ENCODE assay signal across 8 mouse cellular contexts in the genomic region with DNA sequence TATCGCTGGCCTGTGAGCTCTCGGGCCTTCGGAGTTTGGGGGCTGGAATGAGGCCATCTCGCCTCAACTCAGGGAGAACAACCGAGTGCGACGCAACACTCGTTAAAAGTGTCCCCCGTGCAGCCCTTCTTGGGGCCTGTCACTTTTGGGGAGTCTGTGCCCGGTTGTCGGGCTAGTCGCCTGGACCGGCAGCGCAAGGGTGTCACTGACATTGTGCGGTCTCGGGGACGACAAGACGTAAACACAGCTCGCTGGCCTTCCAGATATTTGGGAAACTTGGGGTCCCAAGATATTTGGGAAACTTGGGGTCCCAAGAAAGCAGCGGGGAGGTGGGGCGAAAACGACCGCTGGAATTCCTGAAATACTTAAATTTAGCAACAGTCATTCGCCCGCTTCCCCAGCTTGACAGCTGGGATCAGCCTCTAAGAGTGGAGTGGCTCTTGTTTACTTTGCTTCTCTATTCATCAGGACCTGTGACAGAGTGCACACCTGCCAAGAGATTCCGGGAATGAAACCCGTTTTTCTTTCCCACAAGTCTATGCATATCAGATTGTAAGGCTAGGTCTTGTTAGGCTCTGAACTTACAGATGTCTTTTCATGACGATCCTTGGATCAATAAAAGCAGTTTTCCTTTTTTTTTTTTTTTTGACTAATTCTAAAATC. TPM values are rescaled to one million over a fixed set of nuclear protein-coding genes. Genes with fewer than 3 reads are reported as not detected.
DNase-seq lines count a peak whose midpoint lies in the region; ATAC-seq and TF ChIP-seq lines count a peak whose summit lies in the region.

No protein-coding gene starts in this region.

- no peak for TF ChIP-seq POLR2A in CH12.LX (IDR thresholded peaks at IDR 0.05; ENCODE audit: low read depth, low read length)

- no peak for TF ChIP-seq RAD21 in CH12.LX (IDR thresholded peaks at IDR 0.05; ENCODE audit: low read depth, low read length)

- peaks cover 3% of the 10 kb centered on the region for H3K9me3 ChIP-seq in CH12.LX (replicated peaks; ENCODE audit: low read length)
- H3K9me3 ChIP-seq in liver, embryonic 11.5 days (ENCODE audit: control insufficient read depth, low read length), result no peaks in the 10 kb centered on the region
- no peaks in the 10 kb centered on the region for H3K9me3 ChIP-seq in neural tube, embryonic 13.5 days

- in situ Hi-C loops in CH12.LX (cut with MboI; ENCODE audit: low pct_ligation_motif_present, low pct_unique_long_range_greater_than_20kb, low sequenced_read_pairs), result no loop called here

- peak; percentile 15 for ATAC-seq in granulocyte monocyte progenitor cell, adult 5-6 weeks (replicated peaks; ENCODE audit: poor library complexity, severe bottlenecking)
- ATAC-seq in liver, embryonic 11.5 days (replicated peaks; ENCODE audit: low FRiP score), result peak; percentile 38
- no peak for ATAC-seq in neural tube, embryonic 13.5 days (ENCODE audit: low read depth)

- peaks cover 14% of the 10 kb centered on the region for H3K79me2 ChIP-seq in CH12.LX (replicated peaks; ENCODE audit: control insufficient read depth, extremely low read depth, insufficient read depth, poor library complexity, severe bottlenecking)

- no peak for TF ChIP-seq CTCF in CH12.LX (conservative IDR thresholded peaks at IDR 0.05 in 1 of 2, IDR thresholded peaks at IDR 0.05 in 1 of 2; ENCODE audit: low read depth in 2 of 2, low read length in 2 of 2)

- peaks cover 11 to 27% of the 10 kb centered on the region in 2 experiments for H3K36me3 ChIP-seq in CH12.LX (replicated peaks in 1 of 2; ENCODE audit: control insufficient read depth in 1 of 2, insufficient read depth in 1 of 2, low read length in 1 of 2)
- peaks cover 4% of the 10 kb centered on the region; the same call in 1 of the 2 replicates for H3K36me3 ChIP-seq in liver, embryonic 11.5 days (ENCODE audit: control insufficient read depth, insufficient read depth, low read length)
- H3K36me3 ChIP-seq in neural tube, embryonic 13.5 days, result peaks cover 11% of the 10 kb centered on the region; the same call in 1 of the 2 replicates

- no peak for DNase-seq in CH12.LX (ENCODE audit: extremely low read depth)
- DNase-seq in NIH3T3 (ENCODE audit: low read depth), result peak; percentile 34
- DNase-seq in liver, embryonic 11.5 days (ENCODE audit: low spot score), result no peak
- DNase-seq in left cerebral cortex, adult 18-20 months (ENCODE audit: low spot score in 2 of 2), result no peak
- DNase-seq in right cerebral cortex, postnatal 4 days, result no peak
- DNase-seq in cerebellum, postnatal 36 days, result no peak

- no peak overlapping the region for H3K27ac ChIP-seq in CH12.LX (ENCODE audit: insufficient read depth, low read depth)
- H3K27ac ChIP-seq in liver, embryonic 11.5 days (ENCODE audit: low read depth, low read length), result peak overlapping the region; percentile 75
- H3K27ac ChIP-seq in neural tube, embryonic 13.5 days (replicated peaks), result peak overlapping the region; percentile 87

- WGBS in liver, embryonic 11.5 days, result 2% methylated on average over 28 of the region's 28 CpGs
- WGBS in neural tube, embryonic 13.5 days, result 4% methylated on average over 28 of the region's 28 CpGs

- no peak for TF ChIP-seq EP300 in CH12.LX (IDR thresholded peaks at IDR 0.05; ENCODE audit: low read length)

- dilution Hi-C loops in CH12.LX (cut with MboI; ENCODE audit: extremely low pct_ligation_motif_present, extremely low pct_unique_long_range_greater_than_20kb, low sequenced_read_pairs), result no loop called here

- peak overlapping the region; percentile 89 for H3K9ac ChIP-seq in CH12.LX (ENCODE audit: insufficient read depth, low read depth)
- H3K9ac ChIP-seq in liver, embryonic 11.5 days (ENCODE audit: low read depth, low read length), result peak overlapping the region; percentile 92
- peak overlapping the region; percentile 92 for H3K9ac ChIP-seq in neural tube, embryonic 13.5 days

- peak overlapping the region; percentile 68 for H3K4me2 ChIP-seq in CH12.LX (ENCODE audit: insufficient read depth, low read depth, poor library complexity, severe bottlenecking)
- H3K4me2 ChIP-seq in liver, embryonic 11.5 days, result peak overlapping the region; percentile 78
- peak overlapping the region; percentile 80 for H3K4me2 ChIP-seq in neural tube, embryonic 13.5 days

- peaks cover 0 to 23% of the 10 kb centered on the region in 2 experiments; a peak in 3 of 4 replicates for H3K4me1 ChIP-seq in CH12.LX (ENCODE audit: control insufficient read depth in 1 of 2, insufficient read depth in 2 of 2)
- H3K4me1 ChIP-seq in liver, embryonic 11.5 days (replicated peaks; ENCODE audit: control insufficient read depth, insufficient read depth, low read length), result peaks cover 7% of the 10 kb centered on the region
- H3K4me1 ChIP-seq in neural tube, embryonic 13.5 days (replicated peaks), result peaks cover 31% of the 10 kb centered on the region

- H3K4me3 ChIP-seq in CH12.LX (replicated peaks in 1 of 3; ENCODE audit: low read depth in 2 of 3, low read length in 2 of 3, poor library complexity in 1 of 3), result peak overlapping the region; percentile 81 to 92 (median 89)
- H3K4me3 ChIP-seq in liver, embryonic 11.5 days (ENCODE audit: low read depth, low read length), result peak overlapping the region; percentile 96
- peak overlapping the region; percentile 91 for H3K4me3 ChIP-seq in neural tube, embryonic 13.5 days

- no peaks in the 10 kb centered on the region for H3K27me3 ChIP-seq in CH12.LX (replicated peaks)
- no peaks in the 10 kb centered on the region for H3K27me3 ChIP-seq in liver, embryonic 11.5 days (replicated peaks; ENCODE audit: control insufficient read depth, insufficient read depth, low read length)
- no peaks in the 10 kb centered on the region for H3K27me3 ChIP-seq in neural tube, embryonic 13.5 days

TF ChIP-seq in CH12.LX, 34 proteins besides CTCF, POLR2A, EP300 and RAD21:
- TF ChIP-seq RCOR1 (conservative IDR thresholded peaks at IDR 0.05; ENCODE audit: low read depth, low read length), result no peak
- no peak for TF ChIP-seq JUN (IDR thresholded peaks at IDR 0.05; ENCODE audit: insufficient read depth, low read depth, low read length)
- no peak for TF ChIP-seq TCF12 (IDR thresholded peaks at IDR 0.05; ENCODE audit: low read depth, low read length)
- no peak for TF ChIP-seq ZNF384 (IDR thresholded peaks at IDR 0.05; ENCODE audit: low read depth, low read length)
- TF ChIP-seq MEF2A (IDR thresholded peaks at IDR 0.05; ENCODE audit: borderline replicate concordance, low read depth, low read length), result no peak
- TF ChIP-seq MAX (IDR thresholded peaks at IDR 0.05; ENCODE audit: low read length), result no peak
- no peak for TF ChIP-seq MAFK (IDR thresholded peaks at IDR 0.05; ENCODE audit: insufficient replicate concordance, low read length)
- no peak for TF ChIP-seq HCFC1 (IDR thresholded peaks at IDR 0.05; ENCODE audit: low read depth, low read length)

RNA-seq across cellular contexts. Expression of a gene that starts 0.8 kb away (rescaled TPM):
- total RNA-seq in CH12.LX (2012; rRNA removed), result 31.1 and 31.8 TPM in 2 replicates
- 45.6 and 51.4 TPM in 2 replicates for total RNA-seq in CH12.LX (2014; rRNA removed)
- 34.5 TPM in 2 replicates for polyA plus RNA-seq in CH12.LX (2012; ENCODE audit: insufficient read length, low read depth)
- total RNA-seq in granulocyte monocyte progenitor cell, adult 5-6 weeks (2014; fragmentation: Nextera tagmentation), result 15.8 and 24.0 TPM in 2 replicates
- 44.3 and 51.7 TPM in 2 replicates for total RNA-seq in granulocyte monocyte progenitor cell, adult 5-6 weeks (2017)
- polyA plus RNA-seq in liver, embryonic 11.5 days (2014; fragmentation: Nextera tagmentation; extraction: Ambion mirVana), result 49.3 and 54.5 TPM in 2 replicates
- polyA plus RNA-seq in neural tube, embryonic 13.5 days (2015; fragmentation: Nextera tagmentation; extraction: Ambion mirVana), result 42.9 and 43.6 TPM in 2 replicates
- total RNA-seq in left cerebral cortex, adult 18-20 months (2021), result 10 to 100 TPM; 29.0 to 29.1 TPM

RNA-seq across cellular contexts. Expression of a gene that starts 29.9 kb away (rescaled TPM):
- total RNA-seq in CH12.LX (2012; rRNA removed), result not detected in 2 replicates
- not detected in 2 replicates for total RNA-seq in CH12.LX (2014; rRNA removed)
- polyA plus RNA-seq in CH12.LX (2012; ENCODE audit: insufficient read length, low read depth), result not detected in 2 replicates
- not detected in 2 replicates for total RNA-seq in granulocyte monocyte progenitor cell, adult 5-6 weeks (2014; fragmentation: Nextera tagmentation)
- total RNA-seq in granulocyte monocyte progenitor cell, adult 5-6 weeks (2017), result not detected in 2 replicates
- 0.07 and 0.12 TPM in 2 replicates for polyA plus RNA-seq in liver, embryonic 11.5 days (2014; fragmentation: Nextera tagmentation; extraction: Ambion mirVana)
- polyA plus RNA-seq in neural tube, embryonic 13.5 days (2015; fragmentation: Nextera tagmentation; extraction: Ambion mirVana), result 0.36 and 0.53 TPM in 2 replicates
- not detected for total RNA-seq in left cerebral cortex, adult 18-20 months (2021)

RNA-seq across cellular contexts. Expression of a gene that starts 51.1 kb away (rescaled TPM):
- total RNA-seq in CH12.LX (2012; rRNA removed), result 14.5 and 16.3 TPM in 2 replicates
- 12.8 and 13.1 TPM in 2 replicates for total RNA-seq in CH12.LX (2014; rRNA removed)
- polyA plus RNA-seq in CH12.LX (2012; ENCODE audit: insufficient read length, low read depth), result 20.6 and 24.0 TPM in 2 replicates
- 11.3 and 14.7 TPM in 2 replicates for total RNA-seq in granulocyte monocyte progenitor cell, adult 5-6 weeks (2014; fragmentation: Nextera tagmentation)
- total RNA-seq in granulocyte monocyte progenitor cell, adult 5-6 weeks (2017), result 23.0 and 40.2 TPM in 2 replicates
- polyA plus RNA-seq in liver, embryonic 11.5 days (2014; fragmentation: Nextera tagmentation; extraction: Ambion mirVana), result 10.5 and 10.6 TPM in 2 replicates
- 10.0 and 10.9 TPM in 2 replicates for polyA plus RNA-seq in neural tube, embryonic 13.5 days (2015; fragmentation: Nextera tagmentation; extraction: Ambion mirVana)
- 10 to 100 TPM; 27.1 to 30.6 TPM for total RNA-seq in left cerebral cortex, adult 18-20 months (2021)
